Mouse (Mus musculus) forebrain, postnatal 0 days (tissue): Measurements from ENCODE around the gene Pde2a. TPM values are rescaled to one million over a fixed set of nuclear protein-coding genes. Genes with fewer than 3 reads are reported as not detected.

Experiments
- ATAC-seq: fragments of 200-750 bp; cut with Nextera tagmentation; 2 replicates; pipeline ENCODE4 v1.8.0; 2017; ENCODE audit warnings: mild to moderate bottlenecking, moderate library complexity
- DNase-seq: peaks from one replicate; pipeline ENCODE4 v3.0.0-alpha.2; 2015
- H3K27ac ChIP-seq: fragments of 300-500 bp; sonication (generic); 2 replicates; pipeline ENCODE4 v1.5.1; 2014; ENCODE audit warnings: low read depth, mild to moderate bottlenecking, antibody characterized with exemption, low read length, moderate library complexity, mixed read lengths
- H3K27me3 ChIP-seq: fragments of 300-500 bp; sonication (generic); 2 replicates; pipeline ENCODE4 v1.6.1; 2014; ENCODE audit warnings: mild to moderate bottlenecking, low read length, mixed read lengths; ENCODE audit not compliant: insufficient read depth
- H3K36me3 ChIP-seq: fragments of 300-500 bp; sonication (generic); 2 replicates; pipeline ENCODE4 v1.6.1; 2014; ENCODE audit warnings: mild to moderate bottlenecking, moderate library complexity; ENCODE audit not compliant: insufficient read depth
- H3K4me1 ChIP-seq: fragments of 300-500 bp; sonication (generic); 2 replicates; pipeline ENCODE4 v1.6.1; 2014; ENCODE audit warnings: antibody characterized with exemption; ENCODE audit not compliant: insufficient read depth
- H3K4me2 ChIP-seq: fragments of 300-500 bp; sonication (generic); 2 replicates; pipeline ENCODE4 v1.6.1; 2014; ENCODE audit warnings: low read depth, mild to moderate bottlenecking, moderate library complexity
- H3K4me3 ChIP-seq: fragments of 300-500 bp; sonication (generic); 2 replicates; pipeline ENCODE4 v1.5.1; 2014; ENCODE audit warnings: low read depth, low read length, mixed read lengths
- H3K9ac ChIP-seq: fragments of 300-500 bp; sonication (generic); 2 replicates; pipeline ENCODE4 v1.6.1; 2014; ENCODE audit warnings: mild to moderate bottlenecking
- H3K9me3 ChIP-seq: fragments of 300-500 bp; sonication (generic); 2 replicates; pipeline ENCODE4 v1.6.1; 2016; ENCODE audit warnings: low read length
- CTCF ChIP-seq: sonication (generic); IDR thresholded peaks from 2 replicates; pipeline ENCODE4 v1.5.1; 2016; ENCODE audit warnings: antibody characterized with exemption, control low read depth, low read depth
- WGBS: fragments of 180-500 bp; shearing (Covaris S2); extraction: QIAGEN DNeasy Blood & Tissue Kit; methylation state at CpG from one replicate; pipeline ENCODE4 v1.1.7; 2014; 5-methylcytosine and 5-hydroxymethylcytosine counted together
- polyA plus RNA-seq: library from polyadenylated mRNA; unstranded; fragments of >200 nt; fragmentation: Nextera tagmentation; extraction: Ambion mirVana; gene quantifications from 2 replicates; pipeline ENCODE4 v1.2.1, GENCODE M21; 2015
- total RNA-seq: library from RNA; depleted of rRNA; stranded (reverse); fragments of >200 nt; gene quantifications from 2 replicates; pipeline ENCODE4 v1.2.3, GENCODE M21; 2014

Gene Pde2a
- total and polyA plus RNA-seq, 2 experiments from 2014 or later: 72.4 to 94.2 TPM

GRCm38 (mm10) chr7:101478099-101478498 is 56.6 kb downstream of the Pde2a start:
- no peak for TF ChIP-seq CTCF
- Histone ChIP-seq H3K4me3 (no peak overlapping the region), H3K4me2 (no peak overlapping the region), H3K36me3 (no peaks in the 10 kb centered on the region), H3K27ac (no peak overlapping the region), H3K27me3 (no peaks in the 10 kb centered on the region), H3K4me1 (0 out of 2 replicates have a peak, but pooled peaks cover 8% of the 10 kb centered on the region), H3K9me3 (no peaks in the 10 kb centered on the region), H3K9ac (no peak overlapping the region)
- ATAC-seq: no peak
- DNase-seq: no peak
- WGBS: 72% methylated on average over 5 of the region's 5 CpGs

GRCm38 (mm10) chr7:101479841-101480240 is 58.4 kb downstream of the Pde2a start:
- no peak for TF ChIP-seq CTCF
- no peak for ATAC-seq

GRCm38 (mm10) chr7:101480671-101481070 is 59.2 kb downstream of the Pde2a start:
- H3K4me3 ChIP-seq: no peak overlapping the region
- TF ChIP-seq CTCF: no peak
- no peaks in the 10 kb centered on the region for H3K27me3 ChIP-seq
- H3K27ac ChIP-seq: no peak overlapping the region
- no peaks in the 10 kb centered on the region for H3K9me3 ChIP-seq
- no peak overlapping the region for H3K4me2 ChIP-seq
- ATAC-seq (no peak), DNase-seq (no peak)
- H3K36me3 ChIP-seq: 0 out of 2 replicates have a peak, but pooled peaks cover 3% of the 10 kb centered on the region
- 0 out of 2 replicates have a peak, but pooled peaks cover 14% of the 10 kb centered on the region for H3K4me1 ChIP-seq
- H3K9ac ChIP-seq: no peak overlapping the region
- WGBS: 54% methylated on average over 6 of the region's 6 CpGs

More at GRCm38 (mm10) chr7:101479841-101480240, 58.4 kb downstream of the Pde2a start:
- no peaks in the 10 kb centered on the region for H3K9me3 ChIP-seq
- H3K9ac ChIP-seq: no peak overlapping the region
- DNase-seq: no peak
- H3K36me3 ChIP-seq: 0 out of 2 replicates have a peak, but pooled peaks cover 2% of the 10 kb centered on the region
- H3K4me2 ChIP-seq: no peak overlapping the region
- H3K27ac ChIP-seq: no peak overlapping the region
- no peaks in the 10 kb centered on the region for H3K27me3 ChIP-seq
- 0 out of 2 replicates have a peak, but pooled peaks cover 14% of the 10 kb centered on the region for H3K4me1 ChIP-seq
- no peak overlapping the region for H3K4me3 ChIP-seq
- 47% methylated on average over 4 of the region's 4 CpGs for WGBS

- TF ChIP-seq CTCF: no peak
- DNase-seq: no peak
- 68% methylated on average over 8 of the region's 8 CpGs for WGBS
These were observed 60.5 kb downstream of the Pde2a start for GRCm38 (mm10) chr7:101481872-101482498.

GRCm38 (mm10) chr7:101482499-101483081 is 61.1 kb downstream of the Pde2a start:
- Histone ChIP-seq H3K9ac (no peak overlapping the region), H3K4me2 (no peak overlapping the region), H3K9me3 (no peaks in the 10 kb centered on the region), H3K4me3 (no peak overlapping the region), H3K27ac (peak overlapping the region; percentile 69), H3K4me1 (0 out of 2 replicates have a peak, but pooled peaks cover 14% of the 10 kb centered on the region), H3K27me3 (no peaks in the 10 kb centered on the region), H3K36me3 (0 out of 2 replicates have a peak, but pooled peaks cover 3% of the 10 kb centered on the region)
- DNase-seq: peak; percentile 41
- no peak for TF ChIP-seq CTCF
- WGBS: 43% methylated on average over 9 of the region's 9 CpGs
- peak; percentile 72 for ATAC-seq

More at GRCm38 (mm10) chr7:101481872-101482498, 60.5 kb downstream of the Pde2a start:
- ATAC-seq: no peak
- Histone ChIP-seq H3K9me3 (no peaks in the 10 kb centered on the region), H3K36me3 (0 out of 2 replicates have a peak, but pooled peaks cover 3% of the 10 kb centered on the region), H3K27ac (peak overlapping the region; percentile 69; the same call in 1 of the 2 replicates), H3K4me3 (no peak overlapping the region), H3K9ac (no peak overlapping the region), H3K4me2 (no peak overlapping the region), H3K27me3 (no peaks in the 10 kb centered on the region), H3K4me1 (0 out of 2 replicates have a peak, but pooled peaks cover 14% of the 10 kb centered on the region)

- no peak overlapping the region for H3K9ac ChIP-seq
- 0 out of 2 replicates have a peak, but pooled peaks cover 3% of the 10 kb centered on the region for H3K36me3 ChIP-seq
- H3K4me3 ChIP-seq: no peak overlapping the region
- H3K9me3 ChIP-seq: no peaks in the 10 kb centered on the region
- ATAC-seq: no peak
- peak overlapping the region; percentile 69 for H3K27ac ChIP-seq
- DNase-seq: no peak
- H3K4me2 ChIP-seq: no peak overlapping the region
- 71% methylated on average over 9 of the region's 9 CpGs for WGBS
- H3K27me3 ChIP-seq: no peaks in the 10 kb centered on the region
- H3K4me1 ChIP-seq: 0 out of 2 replicates have a peak, but pooled peaks cover 14% of the 10 kb centered on the region
- no peak for TF ChIP-seq CTCF
These were observed 62.1 kb downstream of the Pde2a start for GRCm38 (mm10) chr7:101483498-101484115.

- DNase-seq (no peak), ATAC-seq (no peak)
- Histone ChIP-seq H3K36me3 (0 out of 2 replicates have a peak, but pooled peaks cover 3% of the 10 kb centered on the region), H3K27me3 (no peaks in the 10 kb centered on the region), H3K4me3 (no peak overlapping the region), H3K9me3 (no peaks in the 10 kb centered on the region), H3K9ac (no peak overlapping the region), H3K27ac (no peak overlapping the region), H3K4me1 (0 out of 2 replicates have a peak, but pooled peaks cover 6% of the 10 kb centered on the region), H3K4me2 (no peak overlapping the region)
- WGBS: 84% methylated on average over 5 of the region's 5 CpGs
- no peak for TF ChIP-seq CTCF
These were observed 65.6 kb downstream of the Pde2a start for GRCm38 (mm10) chr7:101487102-101487501.
